Comparison of ENCODE assay signal across 24 mouse cellular contexts in genomic region chr12:44375956-44376355, GRCm38 (mm10). TPM values are rescaled to one million over a fixed set of nuclear protein-coding genes. Genes with fewer than 3 reads are reported as not detected.
A peak's percentile ranks its signal among the peaks of the same experiment; 100 is the strongest.
DNase-seq lines count a peak whose midpoint lies in the region; ATAC-seq and TF ChIP-seq lines count a peak whose summit lies in the region.
"Had no signal": no experiment of that assay in that cellular context is flagged by ENCODE, and none has a peak within 500 bp of the region (broad histone marks: within the 10 kb centered on the region; RNA-seq: fewer than 3 reads in every experiment).

No protein-coding gene starts in this region.

- WGBS in hindbrain, embryonic 15.5 days = 52% methylated on average over 6 of the region's 6 CpGs
- WGBS in hindbrain, embryonic 12.5 days = 81% methylated on average over 6 of the region's 6 CpGs
- 48% methylated on average over 6 of the region's 6 CpGs for WGBS in olfactory bulb, adult 2 months

- no peaks in the 10 kb centered on the region for H3K9me3 ChIP-seq in hindbrain, embryonic 15.5 days
- no peaks in the 10 kb centered on the region for H3K9me3 ChIP-seq in hindbrain, embryonic 12.5 days (replicated peaks)
- H3K9me3 ChIP-seq: embryonic facial prominence, embryonic 10.5 days; heart, embryonic 13.5 days; limb, embryonic 15.5 days; liver, embryonic 15.5 days; neural tube, embryonic 13.5 days; stomach, embryonic 15.5 days had no signal

- TF ChIP-seq CTCF in olfactory bulb, adult 2 months (IDR thresholded peaks at IDR 0.05; ENCODE audit: insufficient read depth, low read depth, low read length) = no peak

- H3K36me3 ChIP-seq in hindbrain, embryonic 15.5 days = no peaks in the 10 kb centered on the region
- no peaks in the 10 kb centered on the region for H3K36me3 ChIP-seq in hindbrain, embryonic 12.5 days
- H3K36me3 ChIP-seq: embryonic facial prominence, embryonic 10.5 days; heart, embryonic 13.5 days; limb, embryonic 15.5 days; liver, embryonic 15.5 days; neural tube, embryonic 13.5 days; stomach, embryonic 15.5 days had no signal

- H3K4me2 ChIP-seq in hindbrain, embryonic 15.5 days = no peak overlapping the region
- no peak overlapping the region for H3K4me2 ChIP-seq in hindbrain, embryonic 12.5 days (replicated peaks)
- H3K4me2 ChIP-seq: heart, embryonic 13.5 days; limb, embryonic 15.5 days; liver, embryonic 15.5 days; midbrain, embryonic 11.5 days; neural tube, embryonic 13.5 days; stomach, embryonic 15.5 days had no signal

- DNase-seq in right cerebral cortex, postnatal 10 days (ENCODE audit: low spot score in 2 of 2) = peak; percentile 46 to 47
- DNase-seq in right cerebral cortex, postnatal 4 days = no peak
- DNase-seq in cerebellum, postnatal 10 days = peak; percentile 52 to 60
- no peak for DNase-seq in heart, postnatal 25 days (ENCODE audit: low spot score)
- DNase-seq in gastrocnemius, adult 18-20 months (ENCODE audit: low spot score) = no peak
- DNase-seq: adrenal gland, adult 2 months; gastrocnemius, postnatal 10 days; heart, adult 18-20 months; heart, postnatal 4 days; kidney, adult 8-10 months; kidney, postnatal 25 days; right cerebral cortex, postnatal 14 days; thymus, adult 2 months had no signal

- ATAC-seq in hindbrain, embryonic 15.5 days (ENCODE audit: low FRiP score, low read depth) = no peak
- ATAC-seq in hindbrain, embryonic 12.5 days (ENCODE audit: low FRiP score) = no peak

- H3K27ac ChIP-seq in hindbrain, embryonic 15.5 days (replicated peaks) = peak overlapping the region; percentile 28; the same call in 1 of the 2 replicates
- no peak overlapping the region for H3K27ac ChIP-seq in hindbrain, embryonic 12.5 days
- 0 out of 2 replicates have a peak overlapping the region, but pooled peaks have one; percentile 5 for H3K27ac ChIP-seq in olfactory bulb, adult 2 months (ENCODE audit: insufficient read depth, low read depth, low read length)
- H3K27ac ChIP-seq: embryonic facial prominence, embryonic 10.5 days; heart, embryonic 13.5 days; limb, embryonic 15.5 days; liver, embryonic 15.5 days; macrophage; neural tube, embryonic 13.5 days; stomach, embryonic 15.5 days had no signal

- no peaks in the 10 kb centered on the region for H3K27me3 ChIP-seq in hindbrain, embryonic 15.5 days
- H3K27me3 ChIP-seq in hindbrain, embryonic 12.5 days = no peaks in the 10 kb centered on the region; the same call in 1 of the 2 replicates
- H3K27me3 ChIP-seq: heart, embryonic 13.5 days; limb, embryonic 15.5 days; liver, embryonic 15.5 days; neural tube, embryonic 13.5 days; stomach, embryonic 15.5 days had no signal

- H3K4me1 ChIP-seq in hindbrain, embryonic 15.5 days (replicated peaks) = peaks cover 18% of the 10 kb centered on the region
- 0 out of 2 replicates have a peak, but pooled peaks cover 4% of the 10 kb centered on the region for H3K4me1 ChIP-seq in hindbrain, embryonic 12.5 days
- H3K4me1 ChIP-seq in olfactory bulb, adult 2 months (ENCODE audit: control insufficient read depth, insufficient read depth, low read length) = peaks cover 5% of the 10 kb centered on the region
- H3K4me1 ChIP-seq: heart, embryonic 13.5 days; limb, embryonic 15.5 days; liver, embryonic 15.5 days; stomach, embryonic 15.5 days had no signal

- intact Hi-C loops in heart, postnatal 25 days (cut with DNase I) = no loop called here

- TF ChIP-seq POLR2A in olfactory bulb, adult 2 months (IDR thresholded peaks at IDR 0.05; ENCODE audit: insufficient read depth, low read depth, low read length) = no peak

- H3K9ac ChIP-seq in hindbrain, embryonic 15.5 days = no peak overlapping the region
- no peak overlapping the region for H3K9ac ChIP-seq in hindbrain, embryonic 12.5 days
- H3K9ac ChIP-seq: heart, embryonic 13.5 days; limb, embryonic 15.5 days; liver, embryonic 15.5 days; neural tube, embryonic 13.5 days; stomach, embryonic 15.5 days had no signal

- H3K4me3 ChIP-seq in hindbrain, embryonic 15.5 days = no peak overlapping the region
- H3K4me3 ChIP-seq in hindbrain, embryonic 12.5 days = no peak overlapping the region
- H3K4me3 ChIP-seq in olfactory bulb, adult 2 months (ENCODE audit: insufficient read depth, low read depth, low read length) = no peak overlapping the region
- H3K4me3 ChIP-seq: embryonic facial prominence, embryonic 10.5 days; heart, embryonic 13.5 days; limb, embryonic 15.5 days; liver, embryonic 15.5 days; neural tube, embryonic 13.5 days; stomach, embryonic 15.5 days had no signal

RNA-seq across cellular contexts. Expression of gene Nrcam, which starts 47.3 kb away (rescaled TPM):
- polyA plus RNA-seq in hindbrain, embryonic 15.5 days (2015; fragmentation: Nextera tagmentation; extraction: Ambion mirVana) = 127 and 139 TPM in 2 replicates
- polyA plus RNA-seq in hindbrain, embryonic 12.5 days (2016; fragmentation: Nextera tagmentation; extraction: Ambion mirVana) = 97.0 and 110 TPM in 2 replicates
- 445 and 867 TPM in 2 replicates for polyA plus RNA-seq in olfactory bulb, adult 2 months (2012; ENCODE audit: insufficient read depth, insufficient read length, low replicate concordance, missing spikeins)
- under 1 TPM; 0.16 to 0.42 TPM for total RNA-seq in heart, postnatal 25 days (2021)
- total RNA-seq in gastrocnemius, adult 18-20 months (2021) = under 1 TPM; 0.33 to 0.57 TPM

Comparison
In these comparisons a context has a peak if more than half of its experiments do, and no peak if none do; other contexts are left out.
1. DNase-seq: peak in right cerebral cortex, postnatal 10 days (2 of 2) and cerebellum, postnatal 10 days (2 of 2); none in right cerebral cortex, postnatal 4 days (single experiment), heart, postnatal 25 days (single experiment) and gastrocnemius, adult 18-20 months (single experiment).